Mouse (Mus musculus) right cerebral cortex, postnatal 36 days (tissue): Measurements from ENCODE around the gene Lipo3.
"Not testable (repeated sequence)": the region's sequence is repeated elsewhere in the genome, so short reads cannot be mapped to it uniquely, and the experiment has no call there.

Source experiments
- DNase-seq, 2 experiments: peaks; one replicate each; pipeline ENCODE4 v3.0.0; 2022; ENCODE audit warnings: low spot score in 2 of 2, mixed read lengths in 1 of 2

Gene Lipo3

GRCm38 (mm10) chr19:33761287-33762086, at the start of gene Lipo3:
Lipo3 (minus strand) TSS chr19:33761951.
- DNase-seq = peak; percentile 1

GRCm38 (mm10) chr19:33787359-33787758, 25.6 kb upstream of the Lipo3 start, which contains the start of gene Lipo1:
Lipo1 (minus strand) TSS chr19:33787459.
- not testable (repeated sequence) for DNase-seq

GRCm38 (mm10) chr19:33786576-33787277, 25.0 kb upstream of the Lipo3 start:
- DNase-seq = peak in 1 of 2 experiments; percentile 12

GRCm38 (mm10) chr19:33751259-33751658, 10.5 kb downstream of the Lipo3 start, which contains the start of gene Lipo2:
Lipo2 (minus strand) TSS chr19:33751359.
- not testable (repeated sequence) for DNase-seq

GRCm38 (mm10) chr19:33625152-33625551, 136.6 kb downstream of the Lipo3 start, which contains the start of gene Gm8978:
Gm8978 (minus strand) TSS chr19:33625252.
- DNase-seq = not testable (repeated sequence)

GRCm38 (mm10) chr19:33589626-33590302, 172.0 kb downstream of the Lipo3 start:
- DNase-seq = peak; percentile 10 to 34

- not testable (repeated sequence) for DNase-seq
Measured at GRCm38 (mm10) chr19:33568551-33568950, 193.2 kb downstream of the Lipo3 start.

- no peak for DNase-seq
Measured at GRCm38 (mm10) chr19:33517680-33518079, 244.1 kb downstream of the Lipo3 start, which contains the start of gene Lipo4. Lipo4 (minus strand) TSS chr19:33517780.
